Mouse (Mus musculus) gastrocnemius, adult 8-10 months (tissue): ENCODE measurements at regions not wholly inside any gene's neighbourhood (a gene's known extent, or its start where the extent isn't known, plus 50 kb on each side); places are given as distances from the start of the nearest gene placed in this dataset.

Experiments used
- DNase-seq, 2 experiments: peaks; one replicate each; pipeline ENCODE4 v3.0.0; 2022; ENCODE audit warnings: low spot score in 2 of 2

- no peak for DNase-seq
Measured at GRCm38 (mm10) chr15:97504325-97504724, 201.3 kb downstream of the Rpap3 start.

GRCm38 (mm10) chr15:97502056-97502455, 203.6 kb downstream of the Rpap3 start:
- no peak for DNase-seq

GRCm38 (mm10) chr15:97501420-97501819, 204.2 kb downstream of the Rpap3 start:
- DNase-seq: no peak

DNA sequence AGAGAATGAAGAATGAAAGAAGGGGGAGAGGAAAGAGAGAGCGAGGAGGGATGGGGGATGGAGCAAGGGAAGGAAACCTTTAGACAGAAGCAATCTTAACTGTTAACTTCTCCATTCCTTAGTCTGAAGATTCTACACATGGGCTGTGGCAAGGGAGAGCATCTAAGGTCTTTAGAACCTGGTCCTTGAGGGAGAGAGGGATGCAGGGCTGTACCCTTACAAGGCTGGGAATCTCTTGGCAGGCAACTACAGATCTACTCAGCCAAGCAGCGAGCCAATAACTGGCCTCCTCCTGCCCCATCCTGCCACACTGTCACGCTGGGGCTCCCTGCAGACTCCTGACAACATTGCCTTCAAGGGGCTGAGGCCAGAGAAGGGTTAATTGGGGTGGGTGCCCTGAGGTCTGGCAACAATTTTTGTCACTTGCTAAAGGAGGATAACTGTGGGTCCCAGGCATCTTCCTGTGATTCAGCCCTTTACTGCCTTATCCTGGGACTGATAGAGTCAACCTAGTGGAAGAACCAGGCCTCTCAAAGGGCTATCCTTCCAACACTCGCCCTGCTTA, 205.7 kb downstream of the Rpap3 start:
- no peak for DNase-seq

GRCm38 (mm10) chr15:97499240-97499639, 206.4 kb downstream of the Rpap3 start:
- DNase-seq: no peak

DNA sequence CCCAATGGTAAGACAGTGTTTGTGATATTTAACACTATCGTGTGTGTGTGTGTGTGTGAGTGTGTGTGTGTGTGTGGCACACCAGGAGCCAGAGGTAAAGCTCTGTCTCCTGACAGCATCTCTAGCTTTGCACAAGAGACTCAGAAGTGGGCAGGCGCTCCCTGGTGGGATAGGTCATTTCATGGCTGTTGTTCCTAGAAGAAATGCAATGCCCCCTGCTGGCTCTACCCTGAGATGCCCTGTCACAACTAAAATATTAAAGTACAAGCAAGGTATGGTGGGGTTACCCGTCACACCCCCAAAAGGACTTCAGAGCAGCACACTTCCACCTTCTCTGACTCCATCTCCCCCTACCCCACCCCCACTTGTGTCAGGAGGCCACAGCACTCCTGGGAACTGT, 207.2 kb downstream of the Rpap3 start:
- no peak for DNase-seq

DNA sequence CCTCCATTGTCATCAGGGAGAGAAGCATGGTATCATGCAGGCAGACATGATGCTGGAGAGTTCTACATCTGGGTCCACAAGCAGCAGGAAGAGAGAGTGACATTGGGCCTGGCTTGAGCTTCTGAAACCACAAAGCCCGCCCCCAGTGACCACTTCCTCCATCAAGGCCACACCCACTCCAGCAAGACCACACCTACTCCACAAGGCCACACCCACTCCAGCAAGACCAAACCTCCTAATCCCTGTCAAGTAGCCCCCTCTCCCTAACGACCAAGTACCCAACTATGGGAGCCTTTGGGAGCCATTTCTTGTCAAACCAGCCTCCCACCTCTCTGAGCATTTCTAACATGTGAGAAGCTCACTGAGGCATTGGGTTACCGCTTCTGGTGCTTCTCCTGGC, 209.6 kb downstream of the Rpap3 start:
- no peak for DNase-seq

GRCm38 (mm10) chr15:97493340-97493739, 212.3 kb downstream of the Rpap3 start:
- no peak for DNase-seq

DNA sequence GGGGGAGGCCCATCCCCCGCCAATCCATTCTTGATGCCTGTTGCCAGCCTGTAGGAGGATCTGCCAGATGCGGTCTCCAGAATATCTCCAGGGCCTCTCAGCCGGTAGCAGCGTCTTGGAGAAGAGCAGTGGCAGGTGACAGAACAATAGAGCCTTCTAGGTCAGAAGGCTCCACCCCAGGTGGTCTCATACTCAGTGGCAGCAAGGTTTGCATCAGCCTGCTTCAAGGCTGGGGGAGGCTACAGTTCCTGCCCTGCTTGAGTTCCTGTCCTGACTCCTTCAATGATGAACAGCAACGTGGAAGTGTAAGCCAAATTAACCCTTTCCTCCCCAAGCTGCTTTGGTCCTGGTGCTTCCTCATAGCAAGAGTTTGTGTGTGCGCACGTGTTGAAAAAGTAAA, 213.8 kb downstream of the Rpap3 start:
- DNase-seq: no peak

DNA sequence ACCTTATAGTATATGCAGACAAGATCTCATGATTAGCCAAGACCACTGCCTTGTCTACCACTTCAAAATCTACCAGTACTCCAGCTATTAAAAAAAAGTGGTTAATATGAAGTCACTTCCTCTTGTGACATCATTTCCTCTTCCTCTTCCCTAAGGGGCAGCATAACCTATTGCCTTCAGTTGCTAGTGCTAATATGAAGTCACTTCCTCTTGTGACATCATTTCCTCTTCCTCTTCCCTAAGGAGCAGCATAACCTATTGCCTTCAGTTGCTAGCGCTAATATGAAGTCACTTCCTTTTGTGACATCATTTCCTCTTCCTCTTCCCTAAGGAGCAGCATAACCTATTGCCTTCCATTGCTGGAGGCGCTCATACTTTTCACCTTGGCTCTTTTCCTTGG, 218.2 kb downstream of the Rpap3 start:
- DNase-seq: no peak

DNA sequence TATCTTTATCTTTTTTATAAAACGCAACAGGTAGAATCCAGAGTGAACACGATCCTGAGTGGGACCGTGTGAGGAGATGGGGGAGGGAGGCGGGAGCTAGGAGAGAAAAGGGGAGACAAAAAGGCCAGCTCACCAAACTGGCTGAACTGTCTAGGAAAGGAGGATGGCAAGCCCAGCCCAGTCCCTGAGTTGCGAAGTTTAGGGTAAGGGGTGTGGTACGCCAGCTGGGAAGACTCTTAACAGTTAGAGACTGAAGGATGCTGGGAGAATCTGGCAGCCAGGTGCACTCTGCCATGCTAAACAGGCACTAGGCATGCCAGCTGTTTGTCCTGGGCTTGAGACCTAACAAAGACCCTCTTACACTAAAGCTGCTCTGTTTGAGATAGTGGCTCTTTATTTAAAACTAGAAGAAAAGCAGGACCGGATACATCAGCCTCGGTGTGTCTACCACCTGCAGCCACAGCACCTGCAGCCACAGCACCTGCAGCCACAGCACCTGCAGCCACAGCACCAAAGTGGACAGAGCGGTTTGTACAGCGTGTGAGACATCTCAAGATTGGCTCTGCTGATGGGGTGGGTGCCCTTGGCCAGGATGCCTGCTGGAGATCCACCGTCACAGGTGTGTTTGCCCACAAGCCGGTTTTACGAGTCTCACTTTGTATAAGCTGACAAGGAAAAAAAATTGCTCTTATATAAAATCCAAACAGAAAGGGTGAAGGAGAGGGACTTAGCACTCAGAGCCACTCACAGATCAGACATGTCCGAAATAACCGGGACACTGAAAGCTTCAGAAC, 225.1 kb upstream of the Amigo2 start:
- DNase-seq: no peak

GRCm38 (mm10) chr15:97471476-97471875, 224.4 kb upstream of the Amigo2 start:
- no peak for DNase-seq

DNA sequence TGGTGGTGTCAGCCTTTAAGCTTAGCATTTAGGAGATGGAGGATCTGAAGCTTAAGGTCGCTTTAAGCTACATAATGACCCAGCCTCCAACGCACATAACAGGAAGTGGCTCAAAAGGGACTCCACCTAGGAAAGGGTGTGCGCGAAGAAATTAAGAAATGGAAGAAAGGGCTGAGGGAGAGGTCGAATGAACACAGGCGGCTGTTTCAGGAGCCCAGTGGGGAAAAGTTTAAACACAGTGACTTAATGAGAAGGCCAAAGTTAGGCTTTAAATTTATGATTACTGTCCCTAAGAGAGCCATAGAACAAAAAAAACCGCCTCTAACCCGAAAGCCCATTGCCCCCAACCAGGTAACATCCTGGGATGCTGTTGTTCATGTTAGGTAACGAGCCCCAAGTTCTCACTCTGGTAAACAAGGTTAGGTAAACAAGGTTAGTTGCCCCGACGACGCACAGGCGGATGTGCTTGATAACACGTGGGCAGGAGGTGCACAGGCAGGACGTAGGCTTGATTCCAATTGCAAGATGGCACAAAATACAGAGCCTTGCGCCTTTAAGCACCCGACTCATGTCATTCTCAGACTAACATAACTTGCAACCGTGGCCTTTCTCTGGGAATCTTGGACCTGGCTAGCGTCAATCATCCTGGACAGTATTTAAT, 222.7 kb upstream of the Amigo2 start:
- DNase-seq: no peak

DNA sequence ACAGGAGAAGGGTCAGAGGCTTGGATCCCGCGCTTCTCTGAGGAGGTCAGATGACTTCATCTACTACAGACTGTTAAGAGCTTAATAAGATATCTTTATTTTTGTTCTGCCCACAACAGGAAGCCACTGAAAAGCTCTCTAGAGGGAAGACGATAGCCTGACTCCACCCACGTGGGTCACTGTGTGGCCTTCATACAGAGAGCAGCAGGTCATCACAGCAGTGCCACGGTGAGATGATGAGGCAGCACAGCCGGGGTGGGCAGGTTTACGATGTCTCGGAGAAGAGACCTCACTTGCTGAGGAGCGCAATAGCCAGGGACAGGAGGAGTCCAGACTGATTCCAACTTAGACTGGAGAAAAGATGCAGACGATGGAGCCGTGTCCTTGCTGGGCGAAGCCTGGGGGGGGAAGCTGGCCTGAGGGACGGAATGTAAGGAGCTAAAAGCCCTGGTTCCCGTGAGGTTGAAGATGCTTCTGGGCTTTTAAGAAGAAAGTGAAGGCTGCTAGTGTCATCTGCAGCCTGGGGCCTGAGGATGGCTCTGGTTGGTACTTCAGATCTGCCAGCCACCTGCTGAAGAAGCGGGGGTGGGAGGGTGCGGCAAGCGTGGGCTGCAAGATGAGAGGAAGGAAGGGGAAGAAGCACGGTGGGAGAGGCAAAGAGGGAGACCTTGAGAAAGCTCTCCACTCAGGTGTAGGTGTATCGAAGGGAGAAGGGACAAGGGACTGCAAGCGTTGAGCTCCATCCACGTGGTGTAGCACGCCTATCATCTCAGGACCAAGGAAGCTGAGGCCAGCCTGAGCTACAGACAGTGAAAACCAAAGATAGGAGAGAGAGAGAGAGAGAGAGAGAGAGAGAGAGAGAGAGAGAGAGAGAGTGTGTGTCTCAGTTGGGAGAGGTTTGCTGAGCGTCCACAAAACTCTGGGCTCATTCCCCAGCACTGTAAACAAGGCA, 221.9 kb upstream of the Amigo2 start:
- DNase-seq: no peak

DNA sequence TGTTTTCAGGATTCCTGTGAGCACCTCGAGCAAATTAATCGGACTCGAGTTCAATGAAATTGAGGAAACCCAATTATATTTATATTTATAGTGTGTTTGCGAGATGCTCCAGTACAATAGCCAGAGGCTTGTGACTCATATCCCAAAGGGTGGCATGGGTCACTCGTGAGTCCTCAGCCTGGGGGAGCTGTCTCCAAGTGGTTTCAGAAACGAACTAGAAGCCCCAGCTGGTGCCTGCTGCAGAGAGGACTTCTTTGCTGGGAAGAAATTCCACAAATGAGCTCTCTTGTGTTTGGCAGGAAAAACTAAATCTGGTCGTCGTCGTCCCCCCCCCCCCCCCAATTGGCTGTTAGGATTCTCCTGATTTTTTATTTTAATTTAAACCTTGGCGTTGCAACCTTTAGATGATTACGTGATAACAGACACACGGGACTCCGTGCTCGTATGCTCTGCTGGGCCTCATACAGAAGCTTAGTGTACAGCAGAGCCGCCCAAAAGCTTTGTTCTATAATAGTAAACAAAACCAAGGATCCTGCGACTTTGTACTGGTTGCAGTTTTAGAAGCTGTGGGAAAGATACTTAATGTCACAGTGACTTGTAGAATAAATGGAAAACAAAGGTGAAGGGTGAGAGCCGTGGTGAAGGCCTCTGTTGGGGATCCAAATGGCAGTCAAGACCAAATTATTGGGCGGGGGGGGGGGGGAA, 220.8 kb upstream of the Amigo2 start:
- DNase-seq: no peak

GRCm38 (mm10) chr15:97466906-97467465, 219.9 kb upstream of the Amigo2 start:
- DNase-seq: no peak

DNA sequence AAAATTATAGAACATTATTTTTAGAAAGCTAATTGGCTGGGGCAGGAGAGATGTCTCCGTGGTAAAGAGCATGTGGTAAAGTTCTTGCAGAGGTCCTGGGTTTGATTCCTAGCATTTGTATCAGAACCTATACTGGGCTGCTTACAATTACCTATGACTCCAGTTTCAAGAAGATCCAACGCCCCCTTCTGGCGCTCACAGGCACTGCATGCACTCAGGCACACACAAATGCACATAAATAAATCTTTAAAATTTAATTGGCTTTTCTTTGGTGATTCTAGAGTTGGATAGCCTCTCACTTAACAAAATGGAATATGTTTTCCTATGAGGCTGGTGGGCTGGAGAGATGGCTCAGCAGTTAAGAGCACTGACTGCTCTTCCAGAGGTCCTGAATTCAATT, 219.0 kb upstream of the Amigo2 start:
- no peak for DNase-seq

GRCm38 (mm10) chr15:97465366-97465765, 218.3 kb upstream of the Amigo2 start:
- DNase-seq: no peak

- no peak for DNase-seq
Measured at GRCm38 (mm10) chr15:97464737-97465136, 217.7 kb upstream of the Amigo2 start.

GRCm38 (mm10) chr15:97462587-97462986, 215.5 kb upstream of the Amigo2 start:
- DNase-seq: no peak

- DNase-seq: no peak
Measured at GRCm38 (mm10) chr15:97462006-97462405, 214.9 kb upstream of the Amigo2 start.
